Mouse (Mus musculus): ENCODE results near the gene Aldh1b1.

DNA sequence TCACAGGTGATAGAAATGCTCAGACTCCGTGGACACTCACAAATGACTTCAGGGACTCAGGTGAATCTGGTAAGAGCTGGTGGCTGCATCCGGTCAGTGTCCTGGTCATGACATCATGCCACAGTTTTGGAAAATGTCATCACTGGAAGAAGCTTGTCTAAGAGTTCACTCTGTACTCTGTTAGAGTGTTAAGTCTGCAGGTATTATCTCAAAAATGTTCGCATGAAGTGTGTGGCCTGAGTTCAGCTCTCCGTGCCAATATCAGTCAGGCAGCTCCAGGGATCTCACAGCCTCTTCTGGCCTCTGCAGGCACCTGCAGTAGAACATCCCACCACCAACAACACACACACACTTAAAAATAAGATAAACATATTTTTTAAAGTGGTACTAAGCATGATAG is 36.2 kb upstream of the Aldh1b1 start:
- TF ChIP-seq CTCF (conservative IDR thresholded peaks at IDR 0.05; ENCODE audit: low read length) (no peak), NANOG (IDR thresholded peaks at IDR 0.05; ENCODE audit: borderline replicate concordance, low read length) (no peak)

Data from E14TG2a.4 (cell line).